Mouse (Mus musculus) frontal cortex, postnatal 36 days (tissue): ENCODE data around the gene Cinp.
A peak's percentile ranks its signal among the peaks of the same experiment; 100 is the strongest.

ENCODE experiments used
- DNase-seq, 2 experiments: peaks; one replicate each; pipeline ENCODE4 v3.0.0; 2022; ENCODE audit warnings: low spot score in 2 of 2

Gene Cinp

GRCm38 (mm10) chr12:110889036-110890020, at the start of gene Cinp, which contains the start of gene Tecpr2:
TSS of gene Cinp (minus strand) at chr12:110889145.
TSS of gene Tecpr2 (plus strand) at chr12:110889264.
- DNase-seq, result peak; percentile 98

GRCm38 (mm10) chr12:110937496-110937895, 48.6 kb upstream of the Cinp start:
- no peak for DNase-seq

DNA sequence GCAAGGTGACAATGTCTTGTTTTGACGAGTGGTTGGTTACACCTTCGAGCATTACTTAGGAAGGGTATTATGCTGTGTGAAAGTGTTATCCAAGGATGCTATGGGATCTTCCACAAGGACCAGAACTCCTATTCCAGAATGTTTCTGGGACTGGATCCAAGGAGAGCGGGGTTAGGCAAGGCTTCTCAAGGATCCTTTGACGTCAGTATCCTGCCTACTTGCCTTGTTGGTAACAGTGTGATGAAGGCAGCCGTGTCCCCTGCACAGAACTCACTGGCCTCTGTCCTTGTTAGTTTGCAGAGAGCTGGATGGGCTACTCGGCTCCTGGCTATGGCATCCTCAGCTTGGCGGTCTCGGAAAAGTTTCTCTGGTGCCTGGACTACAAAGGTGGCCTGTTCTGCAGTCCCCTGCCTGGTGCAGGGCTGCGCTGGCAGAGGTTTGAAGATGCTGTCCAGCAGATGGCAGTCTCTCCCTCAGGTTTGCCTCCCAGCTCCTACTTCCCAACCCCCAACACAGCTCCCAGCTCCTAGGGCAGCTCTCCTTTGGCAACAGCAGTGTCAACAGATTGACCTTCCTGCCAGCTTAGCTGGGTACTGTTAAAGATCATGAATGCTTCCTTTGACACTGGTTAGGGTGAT, 47.2 kb upstream of the Cinp start:
- peak; percentile 84 to 88 for DNase-seq

DNA sequence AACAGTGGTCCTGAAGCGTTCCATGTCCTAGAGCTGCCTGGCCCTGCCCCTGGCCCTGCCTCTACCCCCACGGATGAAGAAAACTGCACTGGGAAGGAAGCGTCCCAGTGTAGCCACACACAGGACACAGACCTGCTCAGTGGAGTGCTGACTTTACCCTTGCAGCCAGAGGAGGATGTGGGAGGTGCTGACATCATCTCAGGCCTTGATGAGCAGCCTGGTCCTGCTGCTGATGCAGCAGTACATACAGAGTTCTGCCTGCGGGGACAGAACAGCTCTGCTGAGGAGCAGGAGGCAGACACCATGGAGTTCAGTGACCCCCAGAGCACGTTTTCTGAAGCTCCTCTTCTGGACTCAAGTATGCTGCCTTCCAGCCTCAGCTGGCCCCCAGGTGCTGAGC, 43.9 kb upstream of the Cinp start:
- peak; percentile 44 to 45 for DNase-seq

DNA sequence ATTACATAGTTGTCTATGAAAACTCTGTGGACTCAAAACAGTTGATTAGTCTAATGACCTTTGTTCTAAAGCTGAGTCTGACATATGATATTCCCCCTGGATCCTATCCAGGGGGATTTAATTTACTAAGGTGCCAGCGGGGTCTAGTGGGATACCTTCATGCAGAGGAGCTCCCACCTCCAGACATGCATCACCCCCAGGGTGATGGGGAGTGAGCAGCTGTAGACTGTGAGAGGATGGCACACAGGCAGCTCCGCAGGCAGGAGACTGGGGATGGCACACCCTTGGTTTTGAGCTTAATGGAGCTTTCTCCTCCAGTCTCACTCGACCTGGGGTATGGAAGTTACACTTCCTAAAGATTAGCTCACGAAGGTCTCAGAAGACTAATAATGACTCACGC, 32.6 kb upstream of the Cinp start:
- no peak for DNase-seq

- DNase-seq, result no peak
Observed at GRCm38 (mm10) chr12:110920254-110920653, 31.3 kb upstream of the Cinp start.

GRCm38 (mm10) chr12:110915761-110916160, 26.8 kb upstream of the Cinp start:
- DNase-seq, result no peak

- DNase-seq, result no peak
Observed at GRCm38 (mm10) chr12:110909962-110910361, 21.0 kb upstream of the Cinp start.

DNA sequence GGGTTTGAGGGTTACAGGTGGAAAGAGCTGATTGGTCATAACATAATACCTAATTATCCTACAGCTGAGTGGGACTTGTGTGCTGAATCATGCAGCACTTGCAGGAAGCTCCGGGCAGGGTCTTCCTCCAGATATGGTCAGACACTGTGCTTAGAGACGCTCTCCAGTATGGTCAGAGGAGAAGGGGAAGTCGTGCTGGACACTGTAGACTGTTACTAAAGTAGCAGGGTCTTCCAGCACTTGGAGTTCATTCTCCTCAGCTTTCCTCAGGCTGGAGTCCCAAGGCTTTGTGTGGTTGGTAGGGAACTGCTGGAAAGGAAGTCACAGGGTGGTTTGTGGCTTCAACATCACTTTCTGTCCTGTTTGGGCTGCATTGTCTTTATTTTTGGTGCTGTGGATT, 18.9 kb upstream of the Cinp start:
- DNase-seq, result no peak

DNA sequence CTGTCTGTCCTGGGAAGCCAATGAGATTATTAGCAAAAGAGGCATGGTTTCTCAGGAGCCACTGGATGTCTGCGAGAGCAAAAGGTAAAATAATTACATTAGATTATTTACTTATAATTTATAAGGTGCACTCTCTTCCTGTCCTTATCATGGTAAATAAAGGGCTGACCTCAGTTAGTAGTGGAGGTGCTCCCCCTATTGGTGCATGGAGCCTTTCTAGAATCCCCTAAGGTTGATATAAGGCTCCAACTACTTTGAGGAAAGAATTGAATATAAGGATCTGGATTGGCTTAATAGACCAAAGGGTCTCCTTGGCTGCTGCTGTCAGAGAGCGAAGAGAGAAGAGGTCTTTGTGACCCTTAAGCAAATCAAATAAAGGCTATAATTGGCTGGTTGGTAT, 14.6 kb upstream of the Cinp start:
- DNase-seq, result no peak

DNA sequence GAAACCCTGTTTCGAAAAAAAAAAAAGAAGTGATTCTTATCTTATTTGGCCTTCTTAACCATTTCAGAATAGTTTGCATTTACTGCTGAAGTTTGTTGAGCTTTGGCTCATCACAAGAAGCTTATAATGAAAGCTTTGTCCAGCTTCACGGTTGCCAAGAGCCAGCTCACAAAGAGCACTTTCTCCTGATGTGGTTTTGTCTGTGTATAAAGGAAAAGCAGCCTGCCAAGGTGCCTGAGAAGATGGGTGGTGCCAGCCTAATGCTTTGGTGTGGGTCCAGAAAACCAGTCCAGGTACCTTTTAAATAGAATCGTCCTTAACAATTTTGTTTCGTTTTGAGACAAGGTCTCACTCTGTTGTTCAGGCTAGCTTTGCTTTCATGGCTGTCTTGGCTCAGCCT, 13.2 kb upstream of the Cinp start:
- no peak for DNase-seq

DNA sequence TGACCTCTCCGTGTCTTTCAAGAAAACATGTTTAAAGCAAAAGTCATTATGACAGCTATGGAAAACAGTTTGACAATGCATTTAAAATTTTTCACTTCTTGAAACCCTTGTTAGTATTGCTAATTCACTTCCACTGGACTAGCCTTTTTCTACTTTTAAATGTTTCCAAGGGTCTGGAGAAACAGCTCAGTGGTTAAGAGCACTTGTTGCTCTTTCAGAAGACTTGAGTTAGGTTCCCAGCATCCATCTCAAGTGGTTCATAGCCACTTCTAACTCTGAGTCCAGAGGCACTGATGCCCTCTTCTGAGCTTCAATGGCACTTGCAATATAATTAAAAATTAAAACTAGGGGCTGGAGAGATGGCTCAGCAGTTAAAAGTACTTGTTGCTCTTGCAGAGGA, 2.9 kb upstream of the Cinp start:
- no peak for DNase-seq

DNA sequence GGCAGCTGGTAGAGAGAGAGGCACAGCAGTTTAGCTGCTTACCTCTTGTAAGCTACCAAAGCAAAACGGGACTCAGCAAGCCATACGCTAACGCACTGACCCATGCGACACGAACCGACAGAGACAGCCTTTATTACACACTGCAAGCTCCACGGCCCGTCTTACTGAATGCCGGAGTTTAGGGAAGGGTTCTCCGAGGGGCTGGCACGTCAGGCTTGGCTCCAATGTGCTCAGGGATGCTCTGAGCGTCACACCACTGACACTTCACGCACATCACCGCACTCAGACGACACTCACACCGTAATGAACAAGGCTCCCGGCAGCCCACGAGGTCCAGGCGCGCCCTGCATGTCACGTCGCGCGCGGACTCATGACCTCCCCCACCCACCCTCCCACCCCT, 339 bp downstream of the Cinp start:
- DNase-seq, result no peak

- DNase-seq, result no peak
Observed at GRCm38 (mm10) chr12:110888106-110888505, 839 bp downstream of the Cinp start.

- no peak for DNase-seq
Observed at GRCm38 (mm10) chr12:110885251-110885650, 3.7 kb downstream of the Cinp start.

GRCm38 (mm10) chr12:110882291-110882690, 6.7 kb downstream of the Cinp start:
- DNase-seq, result no peak

GRCm38 (mm10) chr12:110875351-110875750, 13.6 kb downstream of the Cinp start:
- no peak for DNase-seq

DNA sequence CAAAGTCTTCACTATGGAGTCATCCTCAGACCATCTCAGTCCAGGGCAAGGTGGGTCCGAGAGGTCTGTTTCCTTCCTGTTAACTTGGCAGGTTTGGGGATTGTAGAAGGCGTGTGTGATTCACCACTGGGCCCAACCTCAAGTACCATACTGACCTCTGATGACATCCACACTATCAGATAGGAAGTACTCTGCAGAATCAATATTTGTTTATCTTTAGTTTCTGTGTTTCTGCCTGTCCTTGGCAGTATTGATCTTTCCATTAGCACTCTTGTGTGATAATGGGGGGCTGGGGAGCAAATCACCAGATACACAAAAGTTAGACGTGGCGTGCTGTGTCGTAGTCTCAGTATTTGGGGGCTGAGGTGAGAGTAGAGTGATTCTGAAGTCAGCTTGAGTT, 17.7 kb downstream of the Cinp start:
- no peak for DNase-seq

DNA sequence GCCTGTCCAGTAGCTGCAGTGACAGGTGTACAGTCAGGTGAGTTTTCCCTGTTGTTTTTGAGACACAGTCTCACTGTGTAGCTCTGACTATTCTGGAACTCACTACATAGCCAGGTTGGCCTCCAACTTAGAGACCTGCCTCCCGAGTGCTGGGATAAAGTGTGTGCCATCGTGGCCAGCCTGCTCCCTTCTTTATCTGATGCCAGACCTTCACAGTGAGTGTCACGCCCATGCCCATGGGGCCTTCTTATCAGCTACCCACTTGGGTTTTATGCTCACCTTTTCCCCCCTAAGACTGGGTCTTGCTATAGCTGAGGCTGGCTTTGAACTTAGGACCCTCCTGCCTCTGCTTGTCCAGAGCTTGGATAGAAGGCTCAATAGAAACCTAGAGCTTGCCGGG, 18.8 kb downstream of the Cinp start:
- no peak for DNase-seq

DNA sequence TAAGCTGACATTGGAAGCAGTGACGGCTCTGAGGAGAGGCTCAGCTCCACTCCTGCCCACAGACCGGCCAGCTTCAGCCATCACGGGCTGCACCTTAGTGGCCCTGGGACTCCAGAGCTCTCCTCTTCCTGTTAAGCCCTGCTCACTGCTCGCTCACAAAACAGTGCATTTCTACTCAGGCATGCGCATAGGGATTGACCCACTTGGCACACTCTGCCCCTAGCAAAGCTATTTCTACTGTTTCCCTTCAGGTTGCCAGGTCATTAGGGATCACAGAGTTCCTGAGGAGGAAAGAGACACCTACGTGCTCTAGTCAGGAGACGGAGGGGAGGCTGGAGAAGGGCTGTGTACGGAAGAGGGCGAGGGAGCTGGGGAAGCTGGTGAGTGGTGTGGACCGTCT, 23.0 kb downstream of the Cinp start:
- peak in 1 of 2 experiments; percentile 45 for DNase-seq

DNA sequence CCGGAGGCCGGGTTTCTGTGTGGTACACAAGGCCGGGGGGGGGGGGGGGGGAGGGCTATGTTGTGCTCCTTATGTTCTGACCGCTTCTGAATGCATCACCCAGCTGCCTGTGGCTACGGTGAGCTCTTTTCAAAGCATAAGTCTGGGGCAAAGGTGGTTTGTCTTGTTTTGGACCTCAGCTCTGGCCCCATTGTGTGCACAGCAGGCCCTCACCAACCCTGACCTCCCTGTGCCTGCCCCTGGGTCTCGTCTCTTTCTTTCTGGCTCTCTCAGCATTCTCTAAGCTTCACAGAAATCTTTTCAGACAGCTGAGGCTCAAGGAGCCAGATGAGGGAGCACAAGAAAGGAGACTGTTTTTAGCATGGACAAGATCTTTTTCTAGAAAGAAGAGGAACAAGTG, 23.4 kb downstream of the Cinp start:
- DNase-seq, result no peak

DNA sequence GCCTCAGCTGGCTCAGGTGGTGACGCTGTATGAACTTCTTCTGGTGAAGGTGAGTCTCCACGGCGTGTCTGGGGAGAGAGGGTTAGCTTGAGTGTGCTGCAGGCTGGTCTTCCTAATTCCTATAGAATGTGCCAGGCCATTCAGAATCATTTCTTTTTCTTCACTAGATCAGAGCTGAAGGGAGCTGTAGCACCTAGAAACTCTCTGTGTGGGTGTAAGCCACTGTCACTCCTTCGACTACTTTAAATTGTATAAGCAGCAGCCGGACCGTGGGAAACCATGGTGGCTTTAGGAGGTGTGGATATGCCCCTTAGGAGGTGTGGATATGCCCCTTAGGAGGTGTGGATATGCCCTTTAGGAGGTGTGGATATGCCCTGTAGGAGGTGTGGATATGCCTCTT, 24.9 kb downstream of the Cinp start:
- DNase-seq, result no peak

DNA sequence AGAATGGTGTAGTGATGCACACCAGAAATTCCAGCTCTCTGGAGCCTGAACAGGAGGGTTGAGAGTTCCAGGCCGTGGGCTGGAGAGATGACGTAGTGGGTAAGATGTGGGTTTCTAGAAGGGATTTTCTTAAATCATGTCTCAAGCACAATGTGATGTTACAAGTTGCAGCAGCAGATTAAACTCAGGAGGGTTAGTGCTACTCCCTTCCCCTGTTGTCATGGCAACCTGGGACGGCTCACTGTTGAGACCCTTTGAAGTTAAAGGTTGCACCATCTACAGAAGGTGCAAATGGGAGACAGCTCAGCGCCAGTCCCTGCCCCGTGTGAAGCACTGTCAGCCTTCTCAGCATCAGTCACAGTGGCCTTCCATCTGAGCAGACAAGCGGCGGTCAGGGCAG, 27.7 kb downstream of the Cinp start:
- DNase-seq, result peak in 1 of 2 experiments; percentile 21
